Mouse (Mus musculus) lung, embryonic 14.5 days (tissue): Measurements from ENCODE around the gene 4931422A03Rik. TPM values are rescaled to one million over a fixed set of nuclear protein-coding genes. Genes with fewer than 3 reads are reported as not detected.

Experiments used
- ATAC-seq: fragments of 200-750 bp; cut with Nextera tagmentation; 2 replicates; pipeline ENCODE4 v1.8.0; 2017; ENCODE audit warnings: mild to moderate bottlenecking, moderate TSS enrichment, moderate library complexity; ENCODE audit not compliant: insufficient read depth
- DNase-seq: peaks from one replicate; pipeline ENCODE4 v3.0.0-alpha.2; 2015
- H3K27ac ChIP-seq: fragments of 300-500 bp; sonication (generic); 2 replicates; pipeline ENCODE4 v1.5.1; 2014; ENCODE audit warnings: low read depth, mild to moderate bottlenecking, moderate library complexity
- H3K27me3 ChIP-seq: fragments of 300-500 bp; sonication (generic); 2 replicates; pipeline ENCODE4 v1.6.1; 2014; ENCODE audit warnings: low read length, control low read depth; ENCODE audit not compliant: insufficient read depth
- H3K36me3 ChIP-seq: fragments of 300-500 bp; sonication (generic); 2 replicates; pipeline ENCODE4 v1.6.1; 2014; ENCODE audit warnings: control low read depth; ENCODE audit not compliant: insufficient read depth
- H3K4me1 ChIP-seq: fragments of 300-500 bp; sonication (generic); 2 replicates; pipeline ENCODE4 v1.6.1; 2014; ENCODE audit warnings: antibody characterized with exemption, control low read depth; ENCODE audit not compliant: insufficient read depth
- H3K4me2 ChIP-seq: fragments of 300-500 bp; sonication (generic); 2 replicates; pipeline ENCODE4 v1.6.1; 2014; ENCODE audit warnings: mild to moderate bottlenecking
- H3K4me3 ChIP-seq: fragments of 300-500 bp; sonication (generic); 2 replicates; pipeline ENCODE4 v1.5.1; 2014; ENCODE audit warnings: low read depth, low read length
- H3K9ac ChIP-seq: fragments of 300-500 bp; sonication (generic); 2 replicates; pipeline ENCODE4 v1.6.1; 2014
- H3K9me3 ChIP-seq: fragments of 300-500 bp; sonication (generic); 2 replicates; pipeline ENCODE4 v1.6.1; 2016; ENCODE audit warnings: low read depth, low read length, control low read depth
- CTCF ChIP-seq: IDR thresholded peaks from 2 replicates; pipeline ENCODE4 v1.5.1; 2016; ENCODE audit warnings: antibody characterized with exemption, low read depth
- WGBS: fragments of 180-500 bp; shearing (Covaris S2); extraction: QIAGEN DNeasy Blood & Tissue Kit; methylation state at CpG from one replicate; pipeline ENCODE4 v1.1.7; 2014; 5-methylcytosine and 5-hydroxymethylcytosine counted together
- polyA plus RNA-seq: library from polyadenylated mRNA; unstranded; fragments of >200 nt; fragmentation: Nextera tagmentation; extraction: Ambion mirVana; gene quantifications from 2 replicates; pipeline ENCODE4 v1.2.1, GENCODE M21; 2014

4931422A03Rik gene
- polyA plus RNA-seq, 1 experiment from 2014 or later, result 2.1 TPM

DNA sequence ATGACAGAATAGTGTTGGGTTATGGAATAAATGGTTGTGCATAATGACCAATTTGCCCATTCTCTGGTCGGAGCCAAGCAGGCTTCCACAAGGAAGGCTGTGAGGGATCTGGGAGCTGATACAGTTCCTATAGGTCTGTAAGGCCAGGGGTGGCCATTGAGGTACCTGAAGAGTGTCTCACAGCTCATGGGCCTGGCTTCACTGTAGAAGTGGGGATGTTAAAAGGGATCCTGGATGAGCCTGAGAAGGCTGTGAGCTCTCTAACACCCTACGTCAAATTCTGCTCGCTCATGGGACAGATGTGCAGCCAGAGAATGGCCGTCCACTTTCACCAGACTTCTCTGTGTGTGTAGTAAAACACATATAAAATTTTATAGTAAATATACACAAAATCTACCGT, 69.1 kb downstream of the 4931422A03Rik start:
- no peaks in the 10 kb centered on the region for H3K9me3 ChIP-seq
- no peak overlapping the region for H3K27ac ChIP-seq
- no peaks in the 10 kb centered on the region for H3K36me3 ChIP-seq
- H3K4me1 ChIP-seq, result no peaks in the 10 kb centered on the region
- ATAC-seq (no peak), DNase-seq (no peak)
- no peak overlapping the region for H3K4me2 ChIP-seq
- TF ChIP-seq CTCF, result no peak
- no peak overlapping the region; the same call in 1 of the 2 replicates for H3K9ac ChIP-seq
- H3K27me3 ChIP-seq, result no peaks in the 10 kb centered on the region
- 81% methylated on average over 5 of the region's 5 CpGs for WGBS
- peak overlapping the region; percentile 1; the same call in 1 of the 2 replicates for H3K4me3 ChIP-seq

GRCm38 (mm10) chr2:103958634-103959033, 69.5 kb downstream of the 4931422A03Rik start:
- H3K4me1 ChIP-seq, result no peaks in the 10 kb centered on the region
- no peaks in the 10 kb centered on the region for H3K36me3 ChIP-seq
- DNase-seq (no peak), ATAC-seq (no peak)
- no peaks in the 10 kb centered on the region for H3K27me3 ChIP-seq
- TF ChIP-seq CTCF, result no peak
- H3K4me3 ChIP-seq, result peak overlapping the region; percentile 3; the same call in 1 of the 2 replicates
- no peaks in the 10 kb centered on the region for H3K9me3 ChIP-seq
- no peak overlapping the region for H3K27ac ChIP-seq
- no peak overlapping the region; the same call in 1 of the 2 replicates for H3K9ac ChIP-seq
- 53% methylated on average over 3 of the region's 3 CpGs for WGBS
- H3K4me2 ChIP-seq, result no peak overlapping the region

GRCm38 (mm10) chr2:103957649-103958546, 70.3 kb downstream of the 4931422A03Rik start, which contains the start of gene Lmo2:
Gene Lmo2, plus strand, starts transcription at chr2:103957986.
- Histone ChIP-seq H3K9me3 (no peaks in the 10 kb centered on the region), H3K36me3 (no peaks in the 10 kb centered on the region), H3K4me2 (peak within 1 kb of the TSS; percentile 12; the same call in 1 of the 2 replicates), H3K9ac (no peak within 1 kb of the TSS; the same call in 1 of the 2 replicates), H3K27ac (peak within 1 kb of the TSS; percentile 10; the same call in 1 of the 2 replicates), H3K4me1 (no peaks in the 10 kb centered on the region), H3K4me3 (peak within 1 kb of the TSS; percentile 8; the same call in 1 of the 2 replicates), H3K27me3 (no peaks in the 10 kb centered on the region)
- TF ChIP-seq CTCF, result no peak
- ATAC-seq, result no peak
- 37% methylated on average over 10 of the region's 10 CpGs for WGBS
- DNase-seq, result no peak

DNA sequence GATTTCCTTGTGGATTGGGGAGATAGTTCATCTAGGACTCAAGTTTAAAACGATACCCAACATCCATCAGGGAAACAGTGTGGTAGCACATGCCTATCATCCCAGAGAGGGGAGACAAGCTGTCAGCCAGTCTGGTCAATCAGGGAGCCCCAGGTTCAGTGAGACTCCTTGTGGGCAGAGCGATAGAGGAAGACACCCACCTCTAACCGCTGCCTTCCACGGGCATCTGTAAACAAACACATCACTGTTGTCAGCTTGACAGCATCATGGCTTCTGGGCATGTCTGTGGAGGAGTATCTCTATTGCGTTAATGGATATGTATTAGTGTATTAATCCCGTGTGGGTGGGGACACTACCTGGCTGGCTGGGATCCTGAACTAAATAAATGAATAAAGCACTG, 71.3 kb downstream of the 4931422A03Rik start:
- 70% methylated on average over 6 of the region's 6 CpGs for WGBS
- Histone ChIP-seq H3K4me2 (no peak overlapping the region), H3K36me3 (no peaks in the 10 kb centered on the region), H3K4me3 (no peak overlapping the region), H3K27me3 (no peaks in the 10 kb centered on the region), H3K4me1 (no peaks in the 10 kb centered on the region), H3K9ac (no peak overlapping the region), H3K9me3 (no peaks in the 10 kb centered on the region), H3K27ac (peak overlapping the region; percentile 10; the same call in 1 of the 2 replicates)
- no peak for TF ChIP-seq CTCF
- ATAC-seq, result no peak
- no peak for DNase-seq

GRCm38 (mm10) chr2:103955714-103956113, 72.4 kb downstream of the 4931422A03Rik start:
- Histone ChIP-seq H3K4me1 (no peaks in the 10 kb centered on the region), H3K4me2 (no peak overlapping the region), H3K9ac (no peak overlapping the region), H3K27ac (no peak overlapping the region), H3K36me3 (no peaks in the 10 kb centered on the region), H3K9me3 (no peaks in the 10 kb centered on the region), H3K27me3 (no peaks in the 10 kb centered on the region), H3K4me3 (no peak overlapping the region)
- ATAC-seq (no peak), DNase-seq (no peak)
- TF ChIP-seq CTCF, result no peak
- 73% methylated on average over 3 of the region's 3 CpGs for WGBS

DNA sequence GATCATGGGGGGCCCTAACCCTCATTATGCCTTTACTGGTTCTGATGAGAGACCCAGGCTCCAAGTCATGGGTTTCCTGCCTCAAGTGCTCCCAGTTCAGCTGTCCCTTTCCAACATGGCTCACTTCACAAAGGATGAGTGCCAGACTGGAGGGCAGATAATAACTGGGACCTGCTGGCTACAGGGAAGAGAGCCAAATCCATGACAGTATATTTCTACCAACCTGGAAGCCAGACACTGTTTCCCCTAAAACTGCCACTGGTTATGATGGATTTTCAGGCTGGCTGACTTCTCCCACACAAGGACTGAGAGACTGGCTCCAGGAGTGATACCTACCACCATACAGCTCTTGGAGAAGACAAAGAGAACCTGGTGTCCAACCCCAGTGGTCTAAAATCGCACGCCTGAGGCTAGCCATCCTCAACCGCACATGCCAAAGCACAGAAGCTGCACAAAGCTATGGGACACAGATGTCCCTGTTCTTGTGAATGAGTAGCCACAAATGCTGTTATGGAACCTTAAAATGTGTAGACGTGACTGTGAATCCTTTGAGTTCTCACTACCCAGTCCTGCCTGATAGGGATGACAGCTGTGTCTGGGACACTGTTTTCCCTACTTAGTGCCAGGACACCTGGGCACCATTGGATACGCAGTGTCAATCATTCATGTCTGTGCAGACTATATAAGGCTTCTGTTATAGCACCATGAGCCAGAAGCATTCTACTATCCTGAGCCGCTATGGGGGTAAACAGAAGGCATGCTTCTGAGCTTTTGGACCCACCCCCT, 74.9 kb downstream of the 4931422A03Rik start:
- TF ChIP-seq CTCF, result no peak
- Histone ChIP-seq H3K9ac (no peak overlapping the region), H3K27ac (no peak overlapping the region), H3K36me3 (no peaks in the 10 kb centered on the region), H3K4me2 (no peak overlapping the region), H3K27me3 (no peaks in the 10 kb centered on the region), H3K4me1 (no peaks in the 10 kb centered on the region), H3K4me3 (no peak overlapping the region), H3K9me3 (no peaks in the 10 kb centered on the region)
- 86% methylated on average over 6 of the region's 6 CpGs for WGBS
- DNase-seq, result no peak
- no peak for ATAC-seq
